Mouse (Mus musculus) neutrophil, adult 5-6 weeks (primary cell): Measurements from ENCODE around the gene Nisch. TPM values are rescaled to one million over a fixed set of nuclear protein-coding genes. Genes with fewer than 3 reads are reported as not detected.
A peak's percentile ranks its signal among the peaks of the same experiment; 100 is the strongest.

Experiments
- ATAC-seq: fragments of 151-379, 151-347 bp; 2 replicates; pipeline ENCODE4 v1.8.0; 2017; ENCODE audit warnings: mild to moderate bottlenecking, moderate TSS enrichment; ENCODE audit not compliant: insufficient number of reproducible peaks, poor library complexity, low FRiP score, severe bottlenecking; ENCODE audit errors: extremely low read depth
- total RNA-seq: library from RNA; stranded (forward); fragments of 200-1000 nt; gene quantifications from 2 replicates; pipeline ENCODE4 v1.2.3, GENCODE M21; 2017

The Nisch gene
- total RNA-seq: 329 and 351 TPM in 2 replicates

- no peak for ATAC-seq
These were observed at the start of gene Nisch for GRCm38 (mm10) chr14:31216846-31217245. TSS of gene Nisch (minus strand) at chr14:31216946.

DNA sequence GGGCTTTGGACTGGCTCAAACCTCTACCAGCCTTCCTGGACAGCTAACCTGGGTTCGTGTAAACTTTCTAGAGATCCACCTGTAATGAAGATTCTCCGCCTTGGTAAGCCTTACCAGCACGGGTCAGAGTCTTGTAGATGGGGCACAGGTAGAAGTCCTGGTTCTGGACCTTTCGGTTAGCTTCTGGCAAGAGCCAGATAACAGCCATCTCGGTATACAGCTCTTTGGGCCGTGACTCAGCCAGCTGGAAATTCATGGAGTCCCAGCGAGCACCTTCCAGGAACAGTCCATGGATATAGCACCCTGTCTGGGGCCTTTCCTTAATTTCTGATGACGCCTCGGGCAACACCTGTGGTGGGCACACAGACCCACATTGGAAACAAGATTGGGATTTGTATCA, 44.2 kb upstream of the Nisch start:
- no peak for ATAC-seq

DNA sequence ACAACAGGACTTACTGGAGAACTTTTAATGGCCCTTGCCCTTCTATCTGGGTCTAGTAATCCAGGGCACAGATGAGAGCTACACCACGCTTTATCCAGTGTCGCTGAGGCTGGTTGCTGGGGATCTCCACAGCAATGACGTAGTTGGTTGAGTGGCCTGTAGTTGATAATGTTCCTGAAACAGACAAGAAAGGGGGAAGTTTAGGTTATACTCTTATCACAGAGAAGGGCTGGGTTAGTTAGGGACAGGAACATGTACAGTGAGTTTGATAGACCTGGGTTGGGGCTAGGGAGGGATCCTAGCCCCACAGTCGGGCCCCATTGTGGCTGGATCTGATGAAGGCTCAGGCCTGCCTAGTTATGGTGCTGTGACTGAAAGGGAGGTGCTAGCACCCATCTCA, 43.6 kb upstream of the Nisch start:
- no peak for ATAC-seq

DNA sequence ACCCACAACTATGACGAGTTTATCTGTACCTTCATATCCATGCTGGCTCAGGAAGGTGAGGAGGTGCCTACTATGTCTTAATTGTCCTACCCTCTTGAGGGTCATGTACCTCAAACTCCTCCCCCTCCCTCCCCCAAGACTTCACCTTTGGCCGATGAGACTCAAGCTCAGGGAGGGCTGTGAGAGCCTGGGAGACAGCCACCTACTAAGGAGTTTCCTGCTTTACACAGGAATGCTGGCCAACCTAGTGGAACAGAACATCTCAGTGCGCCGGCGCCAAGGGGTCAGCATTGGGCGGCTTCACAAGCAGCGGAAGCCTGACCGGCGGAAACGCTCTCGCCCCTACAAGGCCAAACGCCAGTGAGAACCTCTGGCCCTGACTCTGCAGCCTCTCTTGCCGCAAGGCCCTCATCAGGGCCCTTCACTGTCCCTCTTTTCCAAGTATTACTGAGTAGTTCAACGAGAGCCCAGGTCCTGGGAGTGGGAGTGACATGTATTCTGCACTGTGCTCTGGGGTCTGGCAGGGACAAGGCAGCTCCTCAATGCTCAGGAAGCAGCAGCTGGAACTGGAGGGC, 41.8 kb upstream of the Nisch start:
- ATAC-seq: no peak

DNA sequence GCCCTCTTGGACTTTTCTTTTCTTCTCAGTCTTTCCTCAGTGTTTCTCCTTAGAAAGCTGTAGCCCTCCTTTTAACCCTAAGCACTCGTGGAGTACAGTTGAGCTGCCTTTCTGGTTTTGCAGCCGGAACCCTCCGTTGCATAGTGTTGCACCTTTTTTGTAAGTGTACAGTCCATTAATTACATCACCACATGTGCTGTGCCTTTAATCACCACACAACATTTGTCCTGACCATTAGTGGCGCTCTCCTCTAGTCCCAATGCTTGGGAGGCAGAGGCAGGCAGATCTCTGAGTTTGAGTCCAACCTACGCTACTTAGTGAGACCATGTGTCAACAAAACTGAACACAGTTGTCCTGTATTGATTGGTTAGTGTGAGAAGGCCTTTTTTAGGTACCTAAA, 35.3 kb upstream of the Nisch start:
- ATAC-seq: no peak

- no peak for ATAC-seq
These were observed 34.9 kb upstream of the Nisch start for GRCm38 (mm10) chr14:31251626-31252025.

DNA sequence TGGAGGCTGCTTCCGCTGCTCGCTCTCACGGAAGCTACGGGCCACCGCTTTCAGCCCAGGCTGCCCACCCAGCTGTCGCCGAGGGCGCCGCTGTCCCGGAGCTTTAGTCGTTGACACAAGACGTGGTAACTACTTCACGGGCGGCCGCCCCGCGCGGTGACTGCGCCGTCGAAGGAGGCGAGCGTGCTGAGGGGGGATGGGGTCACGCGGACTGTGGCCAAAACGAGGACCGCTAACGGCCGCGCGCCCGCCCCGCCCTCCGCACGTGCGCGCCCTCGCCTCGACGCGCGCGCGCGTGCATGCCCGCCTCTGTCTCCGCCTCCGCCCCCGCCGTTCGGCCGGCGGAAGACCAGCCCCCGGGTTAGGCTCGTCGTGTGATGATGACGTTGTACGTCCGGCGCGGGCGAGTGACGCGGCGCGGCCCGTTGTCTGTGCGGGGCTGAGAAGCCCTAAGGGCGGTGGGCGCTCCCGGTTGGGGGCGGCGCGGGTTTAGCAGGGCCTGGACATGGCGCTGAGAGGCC, 34.4 kb upstream of the Nisch start, which contains the start of the genes Phf7 and Bap1:
TSS of gene Phf7 (minus strand) at position 234 of the 521 bp plus-strand sequence.
TSS of gene Bap1 (plus strand) at position 367 of the 521 bp plus-strand sequence.
- ATAC-seq: peak; percentile 87

DNA sequence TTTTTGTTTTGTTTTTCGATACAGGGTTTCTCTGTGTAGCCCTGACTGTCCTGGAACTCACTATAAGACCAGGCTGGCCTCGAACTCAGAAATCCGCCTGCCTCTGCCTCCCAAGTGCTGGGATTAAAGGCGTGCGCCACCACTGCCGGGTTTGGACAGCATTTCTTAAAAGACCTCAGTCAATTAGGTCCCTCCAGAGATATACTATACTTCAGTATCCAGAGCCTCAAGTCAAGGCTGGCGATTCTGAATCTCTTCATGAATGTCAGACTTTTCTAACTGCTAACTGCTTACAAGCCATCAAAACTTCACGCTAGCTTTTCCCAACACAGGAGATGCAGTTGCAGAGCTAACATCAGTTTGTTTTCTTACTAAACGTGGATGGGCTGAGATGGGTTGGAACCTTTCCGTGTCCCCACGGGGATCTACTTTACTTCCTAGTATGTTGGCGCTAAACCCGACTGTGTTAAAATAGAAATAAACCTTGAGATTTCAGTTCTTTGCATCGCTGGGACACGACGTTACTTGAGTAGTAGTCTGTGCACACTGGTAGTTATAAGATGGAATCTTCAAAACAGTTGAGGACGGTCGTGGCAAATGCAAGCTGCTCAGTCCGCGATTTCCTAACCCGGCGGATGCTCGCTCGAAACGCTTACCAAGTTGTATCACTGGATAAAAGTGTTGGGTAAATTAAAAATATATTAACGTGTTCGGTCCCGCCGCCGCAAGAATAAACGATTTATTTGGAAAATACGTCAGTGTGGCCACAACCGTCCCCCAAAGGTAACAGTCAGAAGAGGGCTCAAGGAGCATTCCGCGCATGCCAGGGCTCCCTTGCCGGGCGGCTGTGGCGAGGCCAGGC, 33.7 kb upstream of the Nisch start:
- no peak for ATAC-seq

DNA sequence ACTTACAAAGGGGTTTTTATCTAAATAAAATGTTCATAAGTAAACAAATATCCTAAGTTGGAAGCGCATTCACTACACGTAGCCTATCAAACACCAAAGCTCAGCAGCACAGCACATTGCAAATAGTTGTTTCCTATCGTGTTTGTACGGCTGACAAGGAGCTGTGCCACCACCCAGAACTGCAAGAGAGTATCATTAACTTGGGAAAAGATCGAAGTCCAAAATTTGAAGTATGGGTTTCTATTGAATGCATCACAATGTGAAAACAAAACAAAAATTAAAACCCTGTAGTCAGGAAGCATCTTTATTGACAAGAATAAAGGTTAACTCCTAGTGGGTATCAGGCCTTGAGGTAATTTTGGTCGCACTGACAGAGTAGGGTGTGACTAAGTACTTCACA, 31.6 kb upstream of the Nisch start:
- ATAC-seq: no peak

GRCm38 (mm10) chr14:31245946-31246345, 29.2 kb upstream of the Nisch start:
- no peak for ATAC-seq

GRCm38 (mm10) chr14:31244777-31245176, 28.0 kb upstream of the Nisch start:
- no peak for ATAC-seq

DNA sequence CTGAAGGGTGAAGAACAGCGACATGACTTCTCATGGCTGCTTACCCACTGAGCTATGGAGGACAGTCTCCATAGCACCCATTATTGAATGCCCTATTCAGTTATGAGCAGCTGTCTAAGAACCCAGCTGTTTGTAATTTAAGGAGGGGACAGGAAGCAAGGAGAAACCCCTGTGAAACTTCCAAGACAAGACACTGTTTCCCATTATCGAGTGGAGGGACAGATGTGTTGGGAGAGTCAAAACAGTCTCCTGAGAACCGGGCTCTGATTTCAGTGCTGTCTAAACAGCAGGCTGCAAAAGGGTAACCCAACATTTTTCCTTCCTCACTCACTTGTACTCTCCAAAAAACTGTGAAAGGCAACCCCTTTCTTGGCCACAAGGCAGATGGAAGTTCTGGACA, 23.8 kb upstream of the Nisch start:
- ATAC-seq: no peak

DNA sequence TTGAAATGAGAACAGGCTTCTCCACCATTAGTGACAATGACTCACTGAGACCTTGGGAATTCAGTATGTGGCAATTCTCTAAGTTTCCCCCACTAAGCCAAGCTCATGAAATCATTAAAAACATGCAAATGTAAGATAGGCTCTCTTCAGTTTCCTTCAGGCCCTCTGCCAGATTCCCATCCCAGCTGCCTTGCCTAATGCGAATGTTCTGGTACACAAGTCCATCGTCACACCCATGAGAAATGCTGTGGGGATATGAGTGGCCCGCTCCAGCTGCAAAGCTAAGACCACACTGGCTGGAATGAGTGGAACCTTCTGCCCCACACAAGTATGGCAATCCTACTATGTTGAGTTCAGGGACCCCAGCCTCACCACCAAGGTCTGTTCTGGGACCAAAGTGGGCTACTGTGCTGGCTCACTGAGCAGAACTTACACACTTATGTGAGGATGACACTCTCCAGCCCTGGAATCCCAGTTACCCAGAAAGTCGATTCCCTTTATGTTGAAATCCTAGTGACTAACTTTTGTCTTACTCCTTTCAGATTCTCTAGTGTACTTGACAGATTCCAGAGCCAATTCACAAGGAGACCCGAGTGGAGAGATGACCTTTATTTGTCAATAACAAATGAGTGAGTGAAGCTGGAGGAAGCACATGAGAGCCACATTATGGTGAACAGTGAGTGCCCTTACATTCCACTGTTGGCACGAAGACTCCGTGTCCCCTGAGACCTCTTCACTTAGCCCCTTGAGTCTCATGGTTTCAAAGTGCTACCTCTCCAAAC, 20.5 kb upstream of the Nisch start:
- no peak for ATAC-seq

- peak; percentile 78; the same call in 1 of the 2 replicates for ATAC-seq
These were observed 17.3 kb upstream of the Nisch start for GRCm38 (mm10) chr14:31233996-31234591.

DNA sequence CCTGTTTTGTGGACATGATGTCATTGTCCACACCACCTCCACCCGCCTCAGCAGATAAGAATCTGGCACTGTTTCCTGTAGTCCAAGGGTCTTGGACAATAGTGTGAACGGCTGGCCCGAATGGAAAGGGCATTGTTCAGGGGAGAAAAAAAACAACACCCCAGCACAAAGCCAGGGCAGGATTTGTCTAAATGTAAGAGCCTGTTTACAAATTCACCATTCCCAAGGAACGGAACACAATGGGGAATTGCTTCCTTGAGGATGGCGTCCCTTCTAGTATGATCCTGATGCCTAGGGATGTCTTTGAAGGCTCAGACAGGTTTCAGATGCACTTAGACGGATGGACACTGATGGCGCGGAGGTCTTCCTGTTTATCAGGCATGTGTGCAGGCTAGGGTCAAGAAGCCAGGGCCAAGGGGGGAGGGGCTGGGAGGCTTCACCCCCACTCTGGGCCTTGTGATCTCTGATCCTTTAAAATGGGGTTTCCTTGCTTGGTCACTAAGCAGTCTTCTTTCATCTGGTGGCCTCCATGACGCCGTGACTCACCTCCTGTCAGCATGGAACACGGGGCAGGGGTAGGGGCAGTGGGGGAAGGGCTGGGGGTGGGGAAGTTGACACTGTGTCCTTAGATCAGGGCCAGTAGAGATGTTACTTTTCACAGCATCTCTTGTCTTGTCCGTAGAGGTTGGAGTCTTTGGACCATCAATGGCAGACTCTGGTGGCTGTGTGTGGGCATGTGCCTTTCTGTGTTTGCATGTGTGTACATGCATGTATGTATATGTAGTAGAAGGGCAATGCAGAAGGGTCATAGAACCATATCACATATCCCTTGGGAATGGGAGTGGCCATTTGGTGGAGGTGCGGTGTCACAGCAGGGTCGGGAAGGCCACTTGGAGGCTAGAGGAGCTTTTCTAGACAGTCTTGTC, 16.6 kb upstream of the Nisch start:
- ATAC-seq: no peak

DNA sequence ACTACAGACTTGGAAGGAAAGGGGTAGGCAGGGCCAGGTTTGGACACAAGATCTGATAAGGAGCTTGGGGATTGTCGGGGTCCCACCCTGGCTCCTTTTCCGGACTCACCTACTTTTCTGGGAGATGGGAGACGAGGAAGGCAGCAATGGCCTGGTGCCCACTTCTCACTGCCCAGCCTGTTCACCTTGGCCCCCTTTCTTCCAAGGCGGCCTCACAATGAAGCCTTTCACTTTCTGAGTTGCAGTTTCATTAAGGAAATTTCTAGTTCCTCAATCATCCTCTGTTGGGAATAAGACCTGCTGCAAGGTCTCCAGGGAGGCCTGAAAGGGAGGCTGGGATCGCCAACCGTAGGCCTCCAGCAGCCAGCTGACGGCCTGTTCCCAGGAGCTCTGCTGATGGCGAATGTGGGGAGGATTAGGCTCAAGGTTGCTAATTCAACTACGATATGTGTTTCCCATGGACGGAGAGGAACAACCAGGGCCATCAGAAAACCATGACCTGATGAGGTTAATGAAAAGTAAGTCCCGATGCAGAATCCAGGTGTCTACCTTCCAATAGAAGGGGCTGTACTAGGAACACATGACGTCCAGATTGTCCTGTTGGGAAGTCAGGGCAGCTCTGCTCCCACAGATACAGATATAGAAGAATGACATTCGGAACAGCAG, 15.8 kb upstream of the Nisch start:
- ATAC-seq: no peak

DNA sequence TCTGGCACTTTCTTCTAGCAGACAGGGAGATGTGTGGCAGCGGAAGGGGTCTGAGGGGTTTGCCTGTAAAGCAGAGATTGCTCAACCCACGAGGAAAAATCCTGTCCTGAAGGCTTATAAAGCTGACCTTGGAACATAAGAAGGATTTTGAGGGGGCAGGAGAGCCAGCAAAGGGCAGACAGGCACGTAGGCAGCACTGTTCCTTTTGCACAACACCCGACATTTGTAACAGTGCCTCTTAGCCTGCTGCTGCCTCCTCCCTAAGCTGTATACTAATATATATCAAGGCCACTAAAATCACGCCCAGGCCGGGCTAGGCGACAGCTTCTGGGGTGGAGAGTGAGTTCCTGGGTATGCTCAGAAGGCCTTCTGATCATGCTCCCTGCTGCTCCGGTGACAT, 13.7 kb upstream of the Nisch start:
- ATAC-seq: no peak

- peak; percentile 47 for ATAC-seq
These were observed 11.5 kb upstream of the Nisch start for GRCm38 (mm10) chr14:31228234-31228633.
